Mouse (Mus musculus) liver, adult 2 months (tissue): ENCODE results near the gene Cbwd1.

Experiments
- CTCF ChIP-seq: fragments of 200-500 bp; IDR thresholded peaks from 2 replicates; pipeline ENCODE4 v1.5.1; 2011; ENCODE audit warnings: low read depth, low read length, control low read depth
- POLR2A ChIP-seq: fragments of 200-500 bp; IDR thresholded peaks from 2 replicates; pipeline ENCODE4 v1.6.1; 2011; ENCODE audit warnings: low read length, control low read depth; ENCODE audit not compliant: insufficient read depth; ENCODE audit errors: extremely low read depth

GRCm38 (mm10) chr19:25002032-25002431, 40.6 kb upstream of the Cbwd1 start:
- no peak for TF ChIP-seq POLR2A
- TF ChIP-seq CTCF: no peak
